Mouse (Mus musculus): ENCODE measurements around the gene Zfp668.

GRCm38 (mm10) chr7:127874812-127875626 lies 1.6 kb downstream of the Zfp668 start:
- TF ChIP-seq CTCF (IDR thresholded peaks at IDR 0.05; ENCODE audit: low read depth) = no peak
- no peak for TF ChIP-seq EP300 (IDR thresholded peaks at IDR 0.05; ENCODE audit: low read depth)
